Mouse (Mus musculus): ENCODE data around the gene Rfc1. TPM values are rescaled to one million over a fixed set of nuclear protein-coding genes. Genes with fewer than 3 reads are reported as not detected.

The Rfc1 gene
- polyA plus RNA-seq, 1 experiment from 2014 or later, result 32.3 TPM

DNA sequence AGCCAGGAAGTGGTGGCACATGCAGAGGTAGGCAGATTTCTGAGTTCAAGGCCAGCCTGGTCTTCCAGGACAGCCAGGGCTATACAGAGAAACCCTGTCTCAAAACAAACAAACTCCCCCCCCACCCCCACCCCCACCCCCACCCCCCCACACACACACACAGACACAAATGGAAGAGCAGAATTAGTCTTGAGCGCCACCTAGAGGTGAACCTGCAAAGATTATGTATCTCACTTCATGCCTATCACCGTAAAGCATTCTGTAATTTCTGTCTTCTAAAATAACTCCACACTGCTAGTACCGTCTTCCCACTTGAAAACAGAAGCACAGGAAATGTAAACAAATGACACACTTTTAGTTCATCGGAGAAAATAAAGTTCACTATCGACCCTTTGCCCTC is 92.7 kb downstream of the Rfc1 start:
- no peak overlapping the region for H3K27ac ChIP-seq (ENCODE audit: low read depth, low read length)
- 55% methylated on average over 5 of the region's 5 CpGs for WGBS
- ATAC-seq, result peak; percentile 45; the same call in 1 of the 2 replicates
- H3K4me3 ChIP-seq (ENCODE audit: low read length), result no peak overlapping the region
- H3K9me3 ChIP-seq (ENCODE audit: control insufficient read depth, low read length), result no peaks in the 10 kb centered on the region
- no peak overlapping the region for H3K4me2 ChIP-seq (ENCODE audit: low read length)
- H3K27me3 ChIP-seq (replicated peaks; ENCODE audit: control insufficient read depth, insufficient read depth, low read length), result no peaks in the 10 kb centered on the region
- no peak overlapping the region for H3K9ac ChIP-seq (ENCODE audit: low read depth, low read length)
- no peaks in the 10 kb centered on the region for H3K4me1 ChIP-seq (ENCODE audit: control insufficient read depth, insufficient read depth, low read depth, low read length)
- peaks cover 8% of the 10 kb centered on the region for H3K36me3 ChIP-seq (ENCODE audit: control insufficient read depth, insufficient read depth, low read length)

DNA sequence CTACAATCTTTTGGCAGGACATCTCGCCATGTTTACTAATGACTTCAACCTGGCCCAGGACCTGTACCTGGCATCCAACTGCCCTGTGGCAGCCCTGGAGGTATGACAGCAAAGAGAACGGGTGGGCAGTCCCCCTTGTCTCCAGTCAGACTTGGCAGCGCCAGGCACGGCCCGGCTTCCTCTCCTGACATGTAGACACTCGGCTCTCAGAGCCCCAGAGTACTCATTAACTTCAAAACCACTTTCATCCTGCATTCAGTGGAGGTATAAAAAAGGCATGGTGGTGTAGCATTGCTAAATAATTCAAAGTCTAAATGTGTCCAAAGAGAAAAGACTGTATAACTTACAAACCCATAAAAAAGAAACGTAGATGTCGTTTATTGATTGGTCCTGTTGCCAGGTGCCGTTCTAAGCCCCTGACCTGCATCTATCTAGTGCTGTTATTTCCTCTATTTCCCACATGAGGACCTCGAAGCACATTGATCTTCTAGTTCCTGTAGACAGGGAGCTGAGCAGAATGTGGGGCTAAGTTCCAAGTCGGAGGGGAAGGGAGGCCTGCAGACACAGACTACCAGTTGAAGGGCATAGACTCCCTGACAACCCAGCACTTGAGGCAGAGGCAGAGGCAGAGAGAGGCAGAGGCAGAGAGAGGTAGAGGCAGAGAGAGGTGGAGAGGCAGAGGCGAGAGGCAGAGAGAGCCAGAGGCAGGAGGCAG is 104.0 kb downstream of the Rfc1 start:
- 78% methylated on average over 12 of the region's 12 CpGs for WGBS
- H3K27ac ChIP-seq (ENCODE audit: low read depth, low read length), result no peak overlapping the region
- ATAC-seq, result no peak; the same call in 1 of the 2 replicates
- H3K36me3 ChIP-seq (ENCODE audit: control insufficient read depth, insufficient read depth, low read length), result peaks cover 12% of the 10 kb centered on the region
- no peak overlapping the region for H3K4me3 ChIP-seq (ENCODE audit: low read length)
- no peaks in the 10 kb centered on the region for H3K4me1 ChIP-seq (ENCODE audit: control insufficient read depth, insufficient read depth, low read depth, low read length)
- no peaks in the 10 kb centered on the region for H3K27me3 ChIP-seq (replicated peaks; ENCODE audit: control insufficient read depth, insufficient read depth, low read length)
- H3K9ac ChIP-seq (ENCODE audit: low read depth, low read length), result no peak overlapping the region
- no peak overlapping the region for H3K4me2 ChIP-seq (ENCODE audit: low read length)
- H3K9me3 ChIP-seq (ENCODE audit: control insufficient read depth, low read length), result no peaks in the 10 kb centered on the region

DNA sequence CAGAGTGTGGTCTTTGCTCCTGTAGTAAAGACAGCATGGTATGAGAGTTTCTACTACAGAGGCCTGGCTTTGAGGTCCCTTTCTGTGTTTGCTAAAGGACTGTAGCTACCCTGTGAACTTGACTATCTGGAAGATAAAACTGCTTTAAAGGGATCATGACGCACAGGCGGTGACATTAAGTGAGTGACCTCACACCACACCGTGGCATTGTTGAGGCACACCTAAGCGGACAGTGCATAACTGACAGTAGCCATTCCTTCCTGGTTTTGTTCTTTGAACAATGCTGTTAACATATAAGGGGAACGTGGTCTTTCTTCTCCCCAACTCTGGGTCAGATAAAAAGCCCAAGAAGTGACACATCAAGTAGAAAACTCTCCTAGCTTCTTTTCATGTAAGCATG is 111.4 kb downstream of the Rfc1 start:
- no peak for ATAC-seq

DNA sequence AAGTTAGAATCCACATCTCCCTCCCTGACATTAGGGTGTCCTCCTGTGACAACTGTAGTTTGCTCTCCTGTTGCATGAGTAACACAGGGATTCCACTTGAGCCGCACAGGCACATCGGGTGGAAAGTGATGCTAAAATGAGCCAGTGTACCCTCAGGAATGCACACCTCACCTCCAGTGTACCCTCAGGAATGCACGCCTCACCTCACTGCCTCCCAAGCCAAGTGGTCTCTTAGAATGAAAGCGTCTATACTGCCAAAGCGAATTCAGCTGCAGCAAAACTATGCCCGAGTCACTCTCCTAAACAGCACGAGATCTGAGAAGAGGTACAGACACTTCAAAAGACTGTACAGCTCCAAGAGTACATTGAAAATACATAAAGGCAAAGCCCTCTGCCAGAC is 114.4 kb downstream of the Rfc1 start:
- Histone ChIP-seq H3K4me2 (ENCODE audit: low read length) (no peak overlapping the region), H3K4me1 (ENCODE audit: control insufficient read depth, insufficient read depth, low read depth, low read length) (no peaks in the 10 kb centered on the region), H3K9me3 (ENCODE audit: control insufficient read depth, low read length) (no peaks in the 10 kb centered on the region), H3K27ac (ENCODE audit: low read depth, low read length) (no peak overlapping the region), H3K27me3 (replicated peaks; ENCODE audit: control insufficient read depth, insufficient read depth, low read length) (no peaks in the 10 kb centered on the region), H3K9ac (ENCODE audit: low read depth, low read length) (no peak overlapping the region), H3K4me3 (ENCODE audit: low read length) (no peak overlapping the region), H3K36me3 (ENCODE audit: control insufficient read depth, insufficient read depth, low read length) (peaks cover 15% of the 10 kb centered on the region)
- ATAC-seq, result no peak
- WGBS, result 92% methylated on average over 7 of the region's 7 CpGs

More for the DNA sequence above, 111.4 kb downstream of the Rfc1 start:
- no peak overlapping the region for H3K27ac ChIP-seq (ENCODE audit: low read depth, low read length)
- H3K9me3 ChIP-seq (ENCODE audit: control insufficient read depth, low read length), result no peaks in the 10 kb centered on the region
- no peaks in the 10 kb centered on the region for H3K27me3 ChIP-seq (replicated peaks; ENCODE audit: control insufficient read depth, insufficient read depth, low read length)
- peaks cover 12% of the 10 kb centered on the region for H3K36me3 ChIP-seq (ENCODE audit: control insufficient read depth, insufficient read depth, low read length)
- 94% methylated on average over 5 of the region's 5 CpGs for WGBS
- H3K4me1 ChIP-seq (ENCODE audit: control insufficient read depth, insufficient read depth, low read depth, low read length), result no peaks in the 10 kb centered on the region
- H3K4me3 ChIP-seq (ENCODE audit: low read length), result no peak overlapping the region
- H3K4me2 ChIP-seq (ENCODE audit: low read length), result no peak overlapping the region
- no peak overlapping the region for H3K9ac ChIP-seq (ENCODE audit: low read depth, low read length)

DNA sequence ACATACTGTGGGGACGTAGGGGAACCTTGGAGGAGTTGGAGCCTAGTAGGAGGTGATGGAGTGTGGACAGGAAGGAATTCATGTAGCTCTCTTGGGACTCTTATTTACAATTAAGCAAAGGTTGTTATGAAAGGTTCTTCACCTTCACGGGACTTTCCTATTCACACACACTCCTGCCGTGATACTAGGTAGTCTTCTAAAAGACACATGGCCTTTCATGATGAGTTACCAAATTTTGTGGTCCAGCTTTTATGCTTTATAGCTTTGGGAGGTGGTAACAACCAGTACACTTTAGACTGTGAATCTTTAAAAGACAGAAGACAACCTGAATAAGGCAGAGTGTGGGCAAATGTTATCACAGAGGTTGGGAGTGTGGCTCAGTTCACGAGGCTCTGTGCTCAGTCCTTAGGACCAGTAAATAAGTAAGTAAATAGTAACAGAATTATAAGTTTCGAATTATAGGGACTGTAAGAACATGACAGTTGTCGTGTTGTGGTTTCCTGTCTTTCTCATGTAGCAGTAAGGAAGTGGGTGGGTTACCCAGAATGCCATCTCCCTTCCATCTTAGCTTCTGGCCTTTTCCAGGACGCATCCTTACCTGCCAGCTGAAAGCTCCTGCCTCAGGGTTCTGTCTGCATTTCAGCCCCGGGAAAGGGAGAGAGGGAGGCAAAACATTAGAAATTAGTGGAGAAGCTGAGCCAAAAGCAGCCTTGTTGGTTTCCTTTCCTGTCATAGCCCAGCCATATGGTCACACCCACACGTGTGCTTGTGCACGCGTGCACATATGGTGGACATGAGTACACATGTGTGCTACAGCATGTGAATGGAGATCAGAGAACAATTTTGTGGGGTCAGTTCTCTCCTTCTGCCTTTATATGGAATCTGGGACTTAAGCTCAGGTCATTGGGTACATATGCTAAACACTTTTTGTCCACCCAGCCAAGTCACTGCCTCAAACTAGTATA is 117.9 kb downstream of the Rfc1 start:
- Histone ChIP-seq H3K27ac (ENCODE audit: low read depth, low read length) (no peak overlapping the region), H3K4me2 (ENCODE audit: low read length) (no peak overlapping the region), H3K36me3 (ENCODE audit: control insufficient read depth, insufficient read depth, low read length) (peaks cover 5% of the 10 kb centered on the region), H3K4me1 (ENCODE audit: control insufficient read depth, insufficient read depth, low read depth, low read length) (no peaks in the 10 kb centered on the region), H3K9ac (ENCODE audit: low read depth, low read length) (no peak overlapping the region), H3K9me3 (ENCODE audit: control insufficient read depth, low read length) (no peaks in the 10 kb centered on the region), H3K27me3 (replicated peaks; ENCODE audit: control insufficient read depth, insufficient read depth, low read length) (no peaks in the 10 kb centered on the region), H3K4me3 (ENCODE audit: low read length) (no peak overlapping the region)
- 90% methylated on average over 11 of the region's 11 CpGs for WGBS
- no peak for ATAC-seq

DNA sequence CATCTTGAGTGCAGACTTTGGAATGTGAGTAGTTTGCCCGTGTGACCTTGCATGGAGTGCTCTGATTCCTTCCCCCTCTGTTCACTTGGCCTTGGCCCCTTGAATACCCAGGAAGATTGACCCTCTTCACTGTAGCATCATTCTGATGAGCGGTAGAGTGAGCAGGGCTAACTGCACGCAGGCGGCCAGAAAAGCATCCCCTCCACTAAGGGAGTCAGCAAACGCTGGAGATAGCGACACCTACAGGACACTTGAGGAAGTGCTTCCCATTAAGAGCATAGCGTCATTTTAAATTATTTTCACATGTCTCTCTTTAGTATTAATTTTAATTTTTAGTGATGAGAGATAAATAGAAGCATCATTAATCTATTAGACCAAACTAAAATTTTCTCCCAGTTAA is 122.1 kb downstream of the Rfc1 start:
- ATAC-seq, result no peak
- no peak overlapping the region for H3K27ac ChIP-seq (ENCODE audit: low read depth, low read length)
- H3K4me3 ChIP-seq (ENCODE audit: low read length), result no peak overlapping the region
- WGBS, result 21% methylated on average over 7 of the region's 7 CpGs
- H3K27me3 ChIP-seq (replicated peaks; ENCODE audit: control insufficient read depth, insufficient read depth, low read length), result no peaks in the 10 kb centered on the region
- no peak overlapping the region for H3K9ac ChIP-seq (ENCODE audit: low read depth, low read length)
- H3K4me1 ChIP-seq (ENCODE audit: control insufficient read depth, insufficient read depth, low read depth, low read length), result no peaks in the 10 kb centered on the region
- peaks cover 3% of the 10 kb centered on the region; the same call in 1 of the 2 replicates for H3K36me3 ChIP-seq (ENCODE audit: control insufficient read depth, insufficient read depth, low read length)
- no peaks in the 10 kb centered on the region for H3K9me3 ChIP-seq (ENCODE audit: control insufficient read depth, low read length)
- H3K4me2 ChIP-seq (ENCODE audit: low read length), result no peak overlapping the region

Other genes starting within 250 kb of the Rfc1 start
- 0.16 TPM in 1 of 2 replicates, not detected in the other for gene Tmem156, start 243.5 kb downstream of the Rfc1 start, polyA plus RNA-seq (2015; fragmentation: Nextera tagmentation; extraction: Ambion mirVana)
- 48.7 and 52.4 TPM in 2 replicates for gene Klhl5, start 228.1 kb downstream of the Rfc1 start, polyA plus RNA-seq (2015; fragmentation: Nextera tagmentation; extraction: Ambion mirVana)
- gene Wdr19, start 136.0 kb downstream of the Rfc1 start, polyA plus RNA-seq (2015; fragmentation: Nextera tagmentation; extraction: Ambion mirVana), result 11.2 and 12.3 TPM in 2 replicates
- 0.12 and 0.15 TPM in 2 replicates for gene Klb, start 12.6 kb upstream of the Rfc1 start, polyA plus RNA-seq (2015; fragmentation: Nextera tagmentation; extraction: Ambion mirVana)
- gene Rpl9, start 55.8 kb upstream of the Rfc1 start, polyA plus RNA-seq (2015; fragmentation: Nextera tagmentation; extraction: Ambion mirVana), result 509 and 535 TPM in 2 replicates
- gene Lias, start 55.8 kb upstream of the Rfc1 start, polyA plus RNA-seq (2015; fragmentation: Nextera tagmentation; extraction: Ambion mirVana), result 60.8 and 65.8 TPM in 2 replicates
- gene Ugdh, start 100.3 kb upstream of the Rfc1 start, polyA plus RNA-seq (2015; fragmentation: Nextera tagmentation; extraction: Ambion mirVana), result 43.5 and 44.8 TPM in 2 replicates
- not detected in 2 replicates for gene Gm43552, start 157.2 kb upstream of the Rfc1 start, polyA plus RNA-seq (2015; fragmentation: Nextera tagmentation; extraction: Ambion mirVana)
- gene Smim14, start 201.5 kb upstream of the Rfc1 start, polyA plus RNA-seq (2015; fragmentation: Nextera tagmentation; extraction: Ambion mirVana), result 197 and 207 TPM in 2 replicates
- 183 and 199 TPM in 2 replicates for gene Ube2k, start 201.6 kb upstream of the Rfc1 start, polyA plus RNA-seq (2015; fragmentation: Nextera tagmentation; extraction: Ambion mirVana)